Mouse (Mus musculus) forebrain, embryonic 11.5 days (tissue): ENCODE measurements around the gene Ms4a6b. TPM values are rescaled to one million over a fixed set of nuclear protein-coding genes. Genes with fewer than 3 reads are reported as not detected.
"Not testable (repeated sequence)": the region's sequence is repeated elsewhere in the genome, so short reads cannot be mapped to it uniquely, and the experiment has no call there.

Experiments used
- ATAC-seq: fragments of 200-750 bp; cut with Nextera tagmentation; replicated peaks from 2 replicates; pipeline ENCODE4 v1.8.0; 2017; ENCODE audit warnings: moderate TSS enrichment; ENCODE audit not compliant: low FRiP score
- DNase-seq: peaks from one replicate; pipeline ENCODE4 v3.0.0-alpha.2; 2017; ENCODE audit warnings: low spot score
- H3K27ac ChIP-seq: fragments of 300-500 bp; sonication (generic); 2 replicates; pipeline ENCODE4 v1.5.1; 2014; ENCODE audit warnings: low read depth, low read length
- H3K27me3 ChIP-seq: fragments of 300-500 bp; sonication (generic); 2 replicates; pipeline ENCODE4 v1.6.1; 2014; ENCODE audit warnings: mild to moderate bottlenecking, low read length, mixed read lengths; ENCODE audit not compliant: control insufficient read depth, insufficient read depth
- H3K36me3 ChIP-seq: fragments of 300-500 bp; sonication (generic); 2 replicates; pipeline ENCODE4 v1.6.1; 2014; ENCODE audit warnings: mild to moderate bottlenecking, low read length, moderate library complexity, mixed read lengths; ENCODE audit not compliant: control insufficient read depth, insufficient read depth
- H3K4me1 ChIP-seq: fragments of 300-500 bp; sonication (generic); replicated peaks from 2 replicates; pipeline ENCODE4 v1.6.1; 2014; ENCODE audit warnings: low read length, mixed read lengths; ENCODE audit not compliant: control insufficient read depth, insufficient read depth
- H3K4me2 ChIP-seq: fragments of 300-500 bp; sonication (generic); 2 replicates; pipeline ENCODE4 v1.6.1; 2014; ENCODE audit warnings: low read depth, mild to moderate bottlenecking, low read length, moderate library complexity, mixed read lengths; ENCODE audit not compliant: severe bottlenecking
- H3K4me3 ChIP-seq: fragments of 300-500 bp; sonication (generic); 2 replicates; pipeline ENCODE4 v1.5.1; 2014; ENCODE audit warnings: low read depth, low read length
- H3K9ac ChIP-seq: fragments of 300-500 bp; sonication (generic); 2 replicates; pipeline ENCODE4 v1.6.1; 2014; ENCODE audit warnings: low read length
- H3K9me3 ChIP-seq: fragments of 300-500 bp; sonication (generic); 2 replicates; pipeline ENCODE4 v1.6.1; 2016; ENCODE audit warnings: low read length, mixed read lengths; ENCODE audit not compliant: control insufficient read depth
- WGBS: fragments of 180-500 bp; shearing (Covaris S2); extraction: QIAGEN DNeasy Blood & Tissue Kit; methylation state at CpG from one replicate; pipeline ENCODE4 v1.1.7; 2014; 5-methylcytosine and 5-hydroxymethylcytosine counted together
- polyA plus RNA-seq: library from polyadenylated mRNA; unstranded; fragments of >200 nt; fragmentation: Nextera tagmentation; extraction: Ambion mirVana; gene quantifications from 2 replicates; pipeline ENCODE4 v1.2.1, GENCODE M21; 2014

Gene Ms4a6b
- polyA plus RNA-seq, 1 experiment from 2014 or later: 2.2 TPM

DNA sequence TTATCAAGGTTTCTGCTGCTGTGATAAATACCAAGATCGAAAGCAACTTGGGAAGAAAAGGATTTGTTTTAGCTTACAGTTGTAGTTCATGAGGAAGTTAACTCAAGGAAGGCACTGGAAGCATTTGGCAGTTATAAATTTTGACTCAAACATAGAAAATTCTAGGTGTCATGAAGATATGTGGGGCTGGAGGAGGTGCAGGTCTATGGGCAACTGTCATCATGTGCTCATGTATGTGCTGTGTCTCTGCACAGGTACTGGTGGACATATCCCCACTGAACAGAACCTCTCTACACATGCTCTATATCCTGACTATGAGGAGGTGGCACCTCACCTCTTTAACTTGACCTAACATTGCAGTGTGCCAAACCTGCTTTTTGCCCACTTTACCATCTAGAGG lies 29.7 kb upstream of the Ms4a6b start:
- Histone ChIP-seq H3K36me3 (no peaks in the 10 kb centered on the region), H3K9me3 (no peaks in the 10 kb centered on the region), H3K4me3 (no peak overlapping the region), H3K4me2 (no peak overlapping the region), H3K27me3 (no peaks in the 10 kb centered on the region), H3K27ac (no peak overlapping the region), H3K9ac (no peak overlapping the region), H3K4me1 (no peaks in the 10 kb centered on the region)
- WGBS: 90% methylated on average over 1 of the region's 1 CpGs
- no peak for ATAC-seq
- DNase-seq: no peak

DNA sequence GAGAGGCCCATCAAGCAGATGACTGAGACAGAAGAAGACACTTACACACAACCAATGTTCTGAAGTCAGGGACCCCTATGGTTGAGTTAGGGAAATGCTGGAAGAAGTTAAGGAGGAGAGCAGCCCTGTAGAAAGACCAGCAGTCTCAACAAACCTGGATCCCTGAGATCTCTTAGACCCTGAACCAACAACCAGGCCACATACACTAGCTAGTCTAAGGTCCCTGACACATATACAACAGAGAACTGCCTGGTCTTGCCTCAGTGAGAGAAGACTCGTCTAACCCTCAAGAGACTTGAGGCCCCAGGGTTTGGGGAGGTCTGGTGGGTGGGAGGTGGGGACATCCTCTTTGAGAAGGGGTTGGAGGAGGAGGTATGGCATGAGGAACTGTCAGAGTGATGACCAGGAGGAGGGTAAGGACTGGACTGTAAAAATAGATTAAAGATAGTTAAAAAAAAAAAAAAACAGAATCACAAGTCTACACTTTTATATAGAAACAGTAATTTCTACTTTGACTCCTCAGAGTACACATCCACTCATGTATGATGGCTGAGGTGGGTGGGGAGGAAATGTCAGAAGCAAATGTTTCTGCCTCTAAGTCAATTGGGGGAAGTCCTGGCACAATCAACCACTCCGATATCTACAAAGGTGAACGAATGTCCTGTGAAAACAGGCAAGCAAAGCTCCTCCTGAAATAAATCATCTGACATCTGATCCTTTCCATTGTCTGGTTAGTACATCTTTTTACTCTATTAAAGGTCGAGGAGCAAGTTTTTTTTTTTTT lies 24.7 kb upstream of the Ms4a6b start:
- ATAC-seq: no peak
- 75% methylated on average over 4 of the region's 4 CpGs for WGBS
- no peaks in the 10 kb centered on the region for H3K36me3 ChIP-seq
- H3K9me3 ChIP-seq: no peaks in the 10 kb centered on the region
- H3K27ac ChIP-seq: no peak overlapping the region
- no peaks in the 10 kb centered on the region for H3K4me1 ChIP-seq
- no peaks in the 10 kb centered on the region for H3K27me3 ChIP-seq
- no peak for DNase-seq
- H3K4me3 ChIP-seq: no peak overlapping the region
- no peak overlapping the region for H3K9ac ChIP-seq
- H3K4me2 ChIP-seq: no peak overlapping the region

DNA sequence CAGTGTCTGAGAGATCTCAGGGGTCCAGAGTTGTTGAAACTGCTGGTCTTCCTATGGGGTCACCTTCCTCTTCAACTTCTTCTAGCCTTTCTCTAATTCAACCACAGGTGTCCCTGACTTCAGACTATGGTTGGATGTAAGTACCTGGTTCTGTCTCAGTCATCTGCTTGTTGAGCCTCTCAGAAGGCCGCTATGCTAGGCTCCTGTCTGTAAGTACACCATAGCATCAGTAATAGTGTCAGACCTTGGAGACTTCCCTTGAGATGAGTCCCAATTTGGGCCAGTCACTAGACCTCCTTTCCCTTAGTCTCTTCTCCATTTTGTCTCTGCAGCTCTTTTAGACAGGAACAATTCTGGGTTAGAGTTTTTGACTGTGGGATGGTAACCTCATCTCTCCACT lies 23.6 kb upstream of the Ms4a6b start:
- H3K9ac ChIP-seq: no peak overlapping the region
- H3K27me3 ChIP-seq: no peaks in the 10 kb centered on the region
- 88% methylated on average over 1 of the region's 1 CpGs for WGBS
- no peak for ATAC-seq
- no peak overlapping the region for H3K4me3 ChIP-seq
- no peaks in the 10 kb centered on the region for H3K36me3 ChIP-seq
- H3K4me2 ChIP-seq: no peak overlapping the region
- H3K27ac ChIP-seq: no peak overlapping the region
- H3K9me3 ChIP-seq: no peaks in the 10 kb centered on the region
- no peak for DNase-seq
- no peaks in the 10 kb centered on the region for H3K4me1 ChIP-seq

DNA sequence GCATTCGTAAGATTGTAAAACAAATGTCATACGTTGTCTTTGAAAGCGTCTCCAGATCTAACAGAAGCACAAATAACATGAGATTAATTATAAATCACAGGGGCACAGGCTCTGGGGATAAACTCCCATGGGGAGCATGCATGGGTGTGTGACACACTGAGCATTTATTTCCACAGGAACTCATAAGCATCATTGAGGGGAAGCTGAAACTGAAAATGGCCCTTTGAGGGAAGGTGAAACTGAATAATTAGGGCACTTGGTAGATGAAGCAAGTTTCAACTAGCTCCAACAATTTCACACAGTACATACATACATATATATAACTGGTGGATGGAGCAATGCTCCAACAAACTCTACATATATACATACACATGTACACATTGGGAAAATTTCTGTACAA lies 21.8 kb upstream of the Ms4a6b start:
- 86% methylated on average over 3 of the region's 3 CpGs for WGBS
- Histone ChIP-seq H3K27me3 (no peaks in the 10 kb centered on the region), H3K27ac (no peak overlapping the region), H3K4me1 (no peaks in the 10 kb centered on the region), H3K4me2 (no peak overlapping the region), H3K36me3 (no peaks in the 10 kb centered on the region), H3K9ac (no peak overlapping the region), H3K9me3 (no peaks in the 10 kb centered on the region), H3K4me3 (no peak overlapping the region)
- no peak for ATAC-seq
- DNase-seq: no peak

DNA sequence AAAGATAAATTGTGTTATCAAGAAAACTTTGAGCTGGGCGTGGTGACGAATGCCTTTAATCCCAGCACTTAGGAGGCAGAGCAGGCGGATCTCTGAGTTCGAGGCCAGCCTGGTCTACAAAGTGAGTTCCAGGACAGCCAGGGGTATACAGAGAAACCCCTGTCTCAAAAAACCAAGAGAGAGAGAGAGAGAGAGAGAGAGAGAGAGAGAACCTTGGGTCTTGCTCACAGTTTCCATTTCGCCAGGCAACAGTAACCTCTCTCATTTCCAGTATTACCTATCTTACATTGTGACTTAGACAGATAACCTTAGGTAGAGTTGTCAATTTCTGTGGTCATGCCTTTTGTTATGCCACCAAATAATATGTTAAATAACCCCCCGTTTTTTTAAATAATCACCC lies 20.0 kb upstream of the Ms4a6b start:
- H3K4me3 ChIP-seq: no peak overlapping the region
- H3K27ac ChIP-seq: no peak overlapping the region
- ATAC-seq (no peak), DNase-seq (no peak)
- H3K4me1 ChIP-seq: no peaks in the 10 kb centered on the region
- H3K36me3 ChIP-seq: no peaks in the 10 kb centered on the region
- H3K9me3 ChIP-seq: no peaks in the 10 kb centered on the region
- H3K4me2 ChIP-seq: no peak overlapping the region
- WGBS: 82% methylated on average over 6 of the region's 6 CpGs
- no peaks in the 10 kb centered on the region for H3K27me3 ChIP-seq
- H3K9ac ChIP-seq: no peak overlapping the region

DNA sequence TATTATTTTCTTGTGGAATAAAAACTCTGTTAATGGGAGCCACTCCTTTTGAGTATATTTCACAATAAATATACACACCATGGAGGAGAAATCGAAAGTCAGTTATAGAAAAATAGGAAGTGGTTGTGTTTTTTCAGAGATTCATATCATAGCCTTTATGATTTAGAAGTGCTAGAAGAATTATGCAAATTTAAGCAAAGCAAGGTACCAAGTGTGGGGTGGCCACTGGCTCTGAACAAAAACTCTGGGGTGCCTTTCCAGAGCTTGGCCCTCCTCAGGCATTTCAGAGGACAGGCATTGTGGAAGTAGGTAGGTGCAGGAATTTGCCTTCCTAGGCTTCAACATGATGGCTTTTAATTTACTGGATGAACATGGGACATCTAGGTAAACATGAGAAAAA lies 19.0 kb upstream of the Ms4a6b start:
- H3K4me1 ChIP-seq, H3K9me3 ChIP-seq, H3K27ac ChIP-seq, H3K4me2 ChIP-seq, H3K27me3 ChIP-seq, H3K9ac ChIP-seq, ATAC-seq, H3K4me3 ChIP-seq, DNase-seq, H3K36me3 ChIP-seq: not testable (repeated sequence)
- 85% methylated on average over 1 of the region's 1 CpGs for WGBS

DNA sequence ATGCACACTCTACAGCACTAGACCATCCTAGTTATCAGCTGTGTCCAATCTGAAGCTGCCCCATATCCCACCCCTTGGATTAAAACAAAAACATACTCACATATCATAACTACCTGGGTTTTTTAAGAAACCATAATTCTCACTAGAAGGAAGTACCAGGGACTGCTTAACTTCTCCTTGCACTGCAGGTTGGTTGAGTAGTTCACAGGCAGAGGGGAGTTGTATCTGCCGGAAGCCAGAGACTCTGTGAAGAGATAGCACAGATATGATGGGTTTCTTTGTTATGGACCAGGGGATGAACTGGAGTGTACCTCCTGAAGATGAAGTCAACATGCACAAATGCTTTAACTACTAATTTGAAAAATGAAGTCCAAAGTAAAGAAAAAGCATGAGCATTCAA lies 15.5 kb upstream of the Ms4a6b start:
- Histone ChIP-seq H3K27me3 (no peaks in the 10 kb centered on the region), H3K9me3 (no peaks in the 10 kb centered on the region), H3K4me2 (no peak overlapping the region), H3K4me3 (no peak overlapping the region), H3K36me3 (no peaks in the 10 kb centered on the region), H3K4me1 (no peaks in the 10 kb centered on the region), H3K9ac (no peak overlapping the region), H3K27ac (no peak overlapping the region)
- WGBS: 95% methylated on average over 1 of the region's 1 CpGs
- DNase-seq (no peak), ATAC-seq (no peak)

DNA sequence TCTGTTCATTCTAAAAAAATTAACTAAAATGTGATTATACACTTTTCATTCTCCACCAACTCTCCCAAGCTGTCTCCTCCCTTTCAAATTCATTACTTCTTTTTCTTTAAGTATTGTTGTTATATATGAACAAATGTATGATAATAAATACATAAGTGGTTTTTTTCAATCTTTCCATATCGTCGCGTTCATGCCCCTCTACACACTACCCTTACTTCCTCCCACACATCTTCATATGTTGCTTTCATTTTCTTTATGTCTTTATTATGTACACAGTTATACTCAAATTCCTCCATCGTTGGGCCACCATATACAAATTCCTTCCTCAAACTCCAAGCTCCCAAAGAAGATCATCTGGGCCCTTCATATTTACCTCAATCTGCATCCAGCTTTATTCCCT lies 15.0 kb upstream of the Ms4a6b start:
- Histone ChIP-seq H3K4me1 (no peaks in the 10 kb centered on the region), H3K27me3 (no peaks in the 10 kb centered on the region), H3K9ac (no peak overlapping the region), H3K27ac (no peak overlapping the region), H3K36me3 (no peaks in the 10 kb centered on the region), H3K4me2 (no peak overlapping the region), H3K4me3 (no peak overlapping the region), H3K9me3 (no peaks in the 10 kb centered on the region)
- 87% methylated on average over 4 of the region's 4 CpGs for WGBS
- DNase-seq (no peak), ATAC-seq (no peak)

DNA sequence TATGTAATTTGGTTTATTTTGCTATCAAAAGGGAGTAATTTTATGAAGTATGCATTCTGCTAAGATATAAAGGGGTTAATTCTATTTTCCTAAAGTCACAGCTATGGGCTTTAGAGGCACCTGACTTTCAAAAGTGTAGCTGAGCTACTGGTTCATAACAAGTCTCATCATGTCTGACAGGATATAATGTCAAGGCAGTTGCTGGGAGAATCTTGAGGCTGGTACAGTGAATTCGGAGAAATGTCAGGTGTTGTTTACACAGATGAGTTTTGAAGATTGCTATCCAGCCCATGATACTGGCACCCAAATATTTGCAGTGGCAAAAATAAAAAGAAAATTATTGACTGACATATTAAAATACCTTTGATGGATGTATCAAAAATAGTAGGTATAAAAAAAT lies 11.5 kb upstream of the Ms4a6b start:
- H3K4me2 ChIP-seq: no peak overlapping the region
- 81% methylated on average over 1 of the region's 1 CpGs for WGBS
- H3K4me3 ChIP-seq: no peak overlapping the region
- H3K4me1 ChIP-seq: no peaks in the 10 kb centered on the region
- no peak for ATAC-seq
- no peaks in the 10 kb centered on the region for H3K9me3 ChIP-seq
- H3K27me3 ChIP-seq: no peaks in the 10 kb centered on the region
- H3K36me3 ChIP-seq: no peaks in the 10 kb centered on the region
- no peak overlapping the region for H3K9ac ChIP-seq
- H3K27ac ChIP-seq: no peak overlapping the region
- DNase-seq: no peak
